Mouse (Mus musculus) hindbrain, embryonic 16.5 days (tissue): ENCODE data around the gene Nhlh1. TPM values are rescaled to one million over a fixed set of nuclear protein-coding genes. Genes with fewer than 3 reads are reported as not detected.

Experiments used
- ATAC-seq: fragments of 200-750 bp; cut with Nextera tagmentation; 2 replicates; pipeline ENCODE4 v1.8.0; 2017; ENCODE audit warnings: moderate TSS enrichment, moderate library complexity
- H3K27ac ChIP-seq: fragments of 300-500 bp; sonication (generic); 2 replicates; pipeline ENCODE4 v1.5.1; 2014; ENCODE audit warnings: low read depth, mild to moderate bottlenecking, control low read depth, low read length, moderate library complexity
- H3K27me3 ChIP-seq: fragments of 300-500 bp; sonication (generic); replicated peaks from 2 replicates; pipeline ENCODE4 v1.6.1; 2014; ENCODE audit warnings: low read length; ENCODE audit not compliant: control insufficient read depth, insufficient read depth
- H3K36me3 ChIP-seq: fragments of 300-500 bp; sonication (generic); 2 replicates; pipeline ENCODE4 v1.6.1; 2014; ENCODE audit warnings: mild to moderate bottlenecking, low read length, moderate library complexity, mixed read lengths; ENCODE audit not compliant: control insufficient read depth, insufficient read depth
- H3K4me1 ChIP-seq: fragments of 300-500 bp; sonication (generic); 2 replicates; pipeline ENCODE4 v1.6.1; 2014; ENCODE audit warnings: low read depth, low read length; ENCODE audit not compliant: control insufficient read depth, insufficient read depth
- H3K4me2 ChIP-seq: fragments of 300-500 bp; sonication (generic); 2 replicates; pipeline ENCODE4 v1.6.1; 2014; ENCODE audit warnings: mild to moderate bottlenecking, low read length, control low read depth, moderate library complexity
- H3K4me3 ChIP-seq: fragments of 300-500 bp; sonication (generic); 2 replicates; pipeline ENCODE4 v1.5.1; 2014; ENCODE audit warnings: mild to moderate bottlenecking, low read length, control low read depth, moderate library complexity
- H3K9ac ChIP-seq: fragments of 300-500 bp; sonication (generic); 2 replicates; pipeline ENCODE4 v1.6.1; 2014; ENCODE audit warnings: low read depth, mild to moderate bottlenecking, control low read depth, low read length, moderate library complexity
- H3K9me3 ChIP-seq: fragments of 300-500 bp; sonication (generic); 2 replicates; pipeline ENCODE4 v1.6.1; 2014; ENCODE audit warnings: mild to moderate bottlenecking, low read length, moderate library complexity; ENCODE audit not compliant: control insufficient read depth
- WGBS: fragments of 180-500 bp; shearing (Covaris S2); extraction: QIAGEN DNeasy Blood & Tissue Kit; methylation state at CpG from one replicate; pipeline ENCODE4 v1.1.7; 2014; 5-methylcytosine and 5-hydroxymethylcytosine counted together
- polyA plus RNA-seq: library from polyadenylated mRNA; unstranded; fragments of >200 nt; fragmentation: Nextera tagmentation; extraction: Ambion mirVana; gene quantifications from 2 replicates; pipeline ENCODE4 v1.2.1, GENCODE M21; 2015

Nhlh1 gene
- polyA plus RNA-seq, result 2.6 and 3.2 TPM in 2 replicates

- Histone ChIP-seq H3K9ac (peak within 1 kb of the TSS; percentile 39; the same call in 1 of the 2 replicates), H3K4me2 (peak within 1 kb of the TSS; percentile 29), H3K4me1 (peaks cover 15% of the 10 kb centered on the region), H3K27me3 (no peaks in the 10 kb centered on the region), H3K36me3 (no peaks in the 10 kb centered on the region), H3K4me3 (peak within 1 kb of the TSS; percentile 31), H3K9me3 (no peaks in the 10 kb centered on the region), H3K27ac (peak within 1 kb of the TSS; percentile 52)
- 22% methylated on average over 2 of the region's 2 CpGs for WGBS
- ATAC-seq, result peak; percentile 46; the same call in 1 of the 2 replicates
These were observed at the start of gene Nhlh1 for GRCm38 (mm10) chr1:172057491-172057921. TSS of gene Nhlh1 (minus strand) at chr1:172057573.

DNA sequence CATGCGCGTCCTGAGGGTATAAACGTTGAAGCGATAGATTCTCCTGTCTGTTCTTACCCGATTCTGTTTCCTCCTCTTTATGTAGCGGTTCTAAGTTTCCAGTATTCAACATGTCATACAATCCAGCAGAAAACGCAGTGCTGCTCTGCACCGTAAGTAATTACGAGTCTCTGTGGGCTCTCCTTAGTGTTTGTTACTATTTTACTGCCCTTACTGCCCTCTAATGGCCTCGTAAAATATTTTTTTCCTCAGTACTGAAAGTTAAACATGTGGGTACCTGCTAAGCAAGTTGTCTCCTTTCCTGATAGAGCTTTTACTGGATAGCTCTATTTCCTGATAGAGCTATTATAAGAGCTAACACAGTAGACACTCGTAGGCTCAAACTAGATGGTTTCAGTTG, 47.7 kb upstream of the Nhlh1 start:
- Histone ChIP-seq H3K4me1 (no peaks in the 10 kb centered on the region), H3K9ac (no peak overlapping the region), H3K36me3 (peaks cover 51% of the 10 kb centered on the region), H3K4me2 (no peak overlapping the region), H3K27me3 (no peaks in the 10 kb centered on the region), H3K9me3 (no peaks in the 10 kb centered on the region), H3K27ac (no peak overlapping the region), H3K4me3 (no peak overlapping the region)
- WGBS, result 73% methylated on average over 11 of the region's 11 CpGs
- no peak for ATAC-seq

- H3K36me3 ChIP-seq, result peaks cover 49% of the 10 kb centered on the region
- H3K9ac ChIP-seq, result no peak overlapping the region
- H3K27me3 ChIP-seq, result no peaks in the 10 kb centered on the region
- H3K4me3 ChIP-seq, result no peak overlapping the region
- WGBS, result 88% methylated on average over 4 of the region's 4 CpGs
- H3K4me1 ChIP-seq, result no peaks in the 10 kb centered on the region
- no peak for ATAC-seq
- H3K27ac ChIP-seq, result no peak overlapping the region
- H3K4me2 ChIP-seq, result no peak overlapping the region
- no peaks in the 10 kb centered on the region for H3K9me3 ChIP-seq
These were observed 46.2 kb upstream of the Nhlh1 start for GRCm38 (mm10) chr1:172103619-172104018.

GRCm38 (mm10) chr1:172099325-172100033, 42.1 kb upstream of the Nhlh1 start:
- Histone ChIP-seq H3K36me3 (peaks cover 42% of the 10 kb centered on the region), H3K9me3 (no peaks in the 10 kb centered on the region), H3K4me3 (no peak overlapping the region), H3K9ac (no peak overlapping the region), H3K4me2 (no peak overlapping the region), H3K4me1 (no peaks in the 10 kb centered on the region), H3K27me3 (no peaks in the 10 kb centered on the region), H3K27ac (no peak overlapping the region)
- no peak for ATAC-seq
- 65% methylated on average over 6 of the region's 6 CpGs for WGBS

- Histone ChIP-seq H3K9ac (no peak overlapping the region), H3K4me2 (no peak overlapping the region), H3K36me3 (peaks cover 40% of the 10 kb centered on the region), H3K4me1 (no peaks in the 10 kb centered on the region), H3K27me3 (no peaks in the 10 kb centered on the region), H3K27ac (no peak overlapping the region), H3K4me3 (no peak overlapping the region), H3K9me3 (no peaks in the 10 kb centered on the region)
- 40% methylated on average over 6 of the region's 6 CpGs for WGBS
- ATAC-seq, result no peak
These were observed 37.8 kb upstream of the Nhlh1 start for GRCm38 (mm10) chr1:172095202-172095601.

- H3K4me3 ChIP-seq, result no peak overlapping the region
- no peak overlapping the region for H3K27ac ChIP-seq
- H3K36me3 ChIP-seq, result peaks cover 42% of the 10 kb centered on the region
- no peak overlapping the region for H3K9ac ChIP-seq
- no peak for ATAC-seq
- H3K27me3 ChIP-seq, result no peaks in the 10 kb centered on the region
- H3K4me1 ChIP-seq, result no peaks in the 10 kb centered on the region
- H3K9me3 ChIP-seq, result no peaks in the 10 kb centered on the region
- no peak overlapping the region for H3K4me2 ChIP-seq
These were observed 36.9 kb upstream of the Nhlh1 start for GRCm38 (mm10) chr1:172094295-172094694.

- ATAC-seq, result no peak
- H3K9ac ChIP-seq, result no peak overlapping the region
- H3K27ac ChIP-seq, result no peak overlapping the region
- H3K4me1 ChIP-seq, result no peaks in the 10 kb centered on the region
- H3K4me3 ChIP-seq, result no peak overlapping the region
- H3K4me2 ChIP-seq, result no peak overlapping the region
- 52% methylated on average over 3 of the region's 3 CpGs for WGBS
- peaks cover 50% of the 10 kb centered on the region for H3K36me3 ChIP-seq
- no peaks in the 10 kb centered on the region for H3K9me3 ChIP-seq
- H3K27me3 ChIP-seq, result no peaks in the 10 kb centered on the region
These were observed 36.1 kb upstream of the Nhlh1 start for GRCm38 (mm10) chr1:172093522-172093921.

GRCm38 (mm10) chr1:172082899-172083445, 25.6 kb upstream of the Nhlh1 start:
- Histone ChIP-seq H3K27ac (peak overlapping the region; percentile 93), H3K4me1 (peaks cover 18% of the 10 kb centered on the region), H3K27me3 (no peaks in the 10 kb centered on the region), H3K36me3 (peaks cover 14% of the 10 kb centered on the region), H3K9me3 (no peaks in the 10 kb centered on the region), H3K9ac (peak overlapping the region; percentile 89), H3K4me3 (peak overlapping the region; percentile 92), H3K4me2 (peak overlapping the region; percentile 90)
- ATAC-seq, result peak; percentile 85
- WGBS, result 3% methylated on average over 24 of the region's 24 CpGs

- Histone ChIP-seq H3K9me3 (no peaks in the 10 kb centered on the region), H3K4me3 (peak within 1 kb of the TSS; percentile 92), H3K9ac (peak within 1 kb of the TSS; percentile 89), H3K27ac (peak within 1 kb of the TSS; percentile 93), H3K4me1 (peaks cover 18% of the 10 kb centered on the region), H3K4me2 (peak within 1 kb of the TSS; percentile 90), H3K27me3 (no peaks in the 10 kb centered on the region), H3K36me3 (peaks cover 15% of the 10 kb centered on the region)
- ATAC-seq, result peak; percentile 99
- WGBS, result under 1% methylated on average over 40 of the region's 40 CpGs
These were observed 24.9 kb upstream of the Nhlh1 start, which contains the start of the genes Copa and Ncstn for GRCm38 (mm10) chr1:172082101-172082898. TSS of gene Copa (plus strand) at chr1:172082529. TSS of gene Ncstn (minus strand) at chr1:172082795.
